Mouse (Mus musculus) adrenal gland, adult 8-10 months (tissue): ENCODE results near the gene Pofut2. TPM values are rescaled to one million over a fixed set of nuclear protein-coding genes. Genes with fewer than 3 reads are reported as not detected.

ENCODE experiments used
- total RNA-seq, 4 experiments: library from RNA; stranded (reverse); gene quantifications; 2 replicates each; pipeline ENCODE4 v1.2.4; 2022

Gene Pofut2
- total RNA-seq, 4 experiments from 2014 or later: 82.9 to 90.5 (median 87.2) TPM

Other genes with a start within 250 kb of the Pofut2 start
- 10 to 100 TPM; 15.9 to 21.1 (median 18.1) TPM for gene Slc19a1, start 227.0 kb upstream of the Pofut2 start, total RNA-seq
- 10 to 100 TPM; 41.9 to 49.0 (median 48.0) TPM for gene Col18a1, start 92.7 kb upstream of the Pofut2 start, total RNA-seq
- 10 to 100 TPM; 17.2 to 74.1 (median 37.1) TPM for gene Adarb1, start 159.1 kb downstream of the Pofut2 start, total RNA-seq